Mouse (Mus musculus): ENCODE measurements at regions not wholly inside any gene's neighbourhood (a gene's known extent, or its start where the extent isn't known, plus 50 kb on each side); places are given as distances from the start of the nearest gene placed in this dataset.

GRCm38 (mm10) chr13:26004768-26005560, 734.7 kb upstream of the Nrsn1 start:
- TF ChIP-seq CTCF (IDR thresholded peaks at IDR 0.05; ENCODE audit: low read depth) (no peak), EP300 (IDR thresholded peaks at IDR 0.05; ENCODE audit: low read depth) (no peak)
